Mouse (Mus musculus): ENCODE measurements around the gene Il12a.

Gene Il12a

DNA sequence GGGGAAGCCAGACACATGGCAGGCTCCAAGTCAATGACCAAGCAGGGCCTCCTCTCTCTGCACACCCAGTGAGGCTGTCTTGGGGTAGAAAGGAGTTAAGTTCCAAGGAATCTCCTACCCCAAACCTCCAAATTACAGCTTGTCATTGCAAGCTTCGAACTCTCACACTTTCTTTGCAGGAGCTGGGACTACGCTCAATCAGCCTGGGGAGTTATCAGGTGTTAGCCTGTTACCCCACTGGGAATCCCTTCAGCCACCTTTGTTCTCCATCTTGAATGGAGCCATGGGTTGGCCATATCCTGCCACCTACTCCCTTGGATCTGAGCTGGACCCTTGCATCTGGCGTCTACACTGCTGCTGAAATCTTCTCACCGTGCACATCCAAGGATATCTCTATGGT is at the start of gene Il12a:
Il12a (plus strand) TSS at position 301 of the 400 bp plus-strand sequence.
- no peak for DNase-seq (ENCODE audit: extremely low read depth, insufficient read length, low spot score)

DNA sequence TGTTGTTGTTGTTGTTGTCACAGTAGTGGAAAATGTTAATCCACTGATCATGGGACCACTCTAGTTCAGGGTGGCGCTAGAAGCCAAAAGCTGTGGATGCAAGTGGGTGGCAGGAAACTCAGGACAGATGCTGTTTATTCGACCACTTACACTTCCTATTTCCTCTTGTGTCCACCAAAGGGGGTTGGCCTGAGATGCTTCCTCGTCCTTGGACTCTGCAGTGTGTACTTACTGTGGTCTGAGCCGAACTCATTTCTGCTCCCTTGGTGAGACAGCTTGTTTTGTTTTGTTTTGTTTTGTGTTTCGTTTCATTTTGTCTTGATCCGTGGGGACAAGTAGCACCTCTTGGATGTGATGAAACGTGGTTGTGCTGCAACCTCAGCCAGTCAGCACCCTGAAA is 47.5 kb upstream of the Il12a start:
- no peak for DNase-seq (ENCODE audit: extremely low read depth, insufficient read length, low spot score)

DNA sequence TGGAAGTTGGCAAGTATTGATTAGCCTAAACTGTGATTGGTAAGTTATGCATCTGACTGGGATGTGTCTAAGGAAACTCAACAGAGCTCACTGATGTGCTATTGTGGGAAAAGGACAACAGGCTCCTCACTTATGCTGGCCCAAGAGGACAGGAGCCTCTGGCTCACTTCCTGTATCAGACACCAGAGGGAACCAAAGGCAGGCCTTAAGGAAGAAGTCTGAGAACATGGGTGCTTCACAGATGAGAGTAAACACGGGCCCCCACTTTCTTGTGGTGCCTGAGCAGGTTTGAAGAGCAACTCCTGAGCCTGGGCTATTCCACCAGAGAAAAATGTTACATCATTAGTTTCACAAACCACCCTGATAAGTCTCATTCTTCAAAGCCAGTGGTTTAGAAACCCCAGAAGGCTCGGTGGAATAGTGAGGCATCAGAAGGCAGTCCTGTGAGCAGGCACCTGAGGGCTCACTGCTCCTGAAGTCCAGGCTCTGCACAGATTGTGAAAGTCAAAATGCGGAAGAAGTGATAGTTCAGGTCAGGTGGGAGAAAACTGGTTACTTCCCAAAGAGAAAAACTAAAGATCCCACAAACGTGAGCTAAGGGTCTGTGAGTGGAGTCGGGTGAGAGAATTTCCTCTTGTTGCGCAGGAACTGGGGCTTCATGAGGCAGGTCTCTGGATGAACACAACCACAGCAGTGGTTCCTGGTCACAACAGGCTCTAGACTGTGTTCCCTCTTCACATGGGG is 43.9 kb upstream of the Il12a start:
- no peak for DNase-seq (ENCODE audit: extremely low read depth, insufficient read length, low spot score)

DNA sequence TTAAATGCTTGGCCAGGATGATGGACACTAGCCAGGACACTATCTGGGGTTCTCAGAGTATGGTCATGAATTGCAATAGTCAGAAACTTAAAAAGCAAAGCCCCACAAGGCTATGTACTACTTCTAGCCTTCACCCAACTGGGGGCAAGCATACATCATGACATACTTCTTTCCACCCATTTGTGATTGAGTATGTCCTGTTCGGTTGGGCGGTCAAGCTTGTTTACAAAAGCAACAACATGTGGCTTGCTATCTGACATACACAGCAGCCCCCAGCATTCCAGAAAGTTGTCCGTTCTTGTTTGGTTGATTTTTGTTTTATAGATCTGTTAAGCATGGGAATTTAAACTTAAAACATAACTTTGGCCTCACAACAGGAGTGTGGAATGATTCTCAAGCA is 43.2 kb upstream of the Il12a start:
- no peak for DNase-seq (ENCODE audit: extremely low read depth, insufficient read length, low spot score)

- no peak for DNase-seq (ENCODE audit: extremely low read depth, insufficient read length, low spot score)
Observed at GRCm38 (mm10) chr3:68650251-68650650, 40.2 kb upstream of the Il12a start.

DNA sequence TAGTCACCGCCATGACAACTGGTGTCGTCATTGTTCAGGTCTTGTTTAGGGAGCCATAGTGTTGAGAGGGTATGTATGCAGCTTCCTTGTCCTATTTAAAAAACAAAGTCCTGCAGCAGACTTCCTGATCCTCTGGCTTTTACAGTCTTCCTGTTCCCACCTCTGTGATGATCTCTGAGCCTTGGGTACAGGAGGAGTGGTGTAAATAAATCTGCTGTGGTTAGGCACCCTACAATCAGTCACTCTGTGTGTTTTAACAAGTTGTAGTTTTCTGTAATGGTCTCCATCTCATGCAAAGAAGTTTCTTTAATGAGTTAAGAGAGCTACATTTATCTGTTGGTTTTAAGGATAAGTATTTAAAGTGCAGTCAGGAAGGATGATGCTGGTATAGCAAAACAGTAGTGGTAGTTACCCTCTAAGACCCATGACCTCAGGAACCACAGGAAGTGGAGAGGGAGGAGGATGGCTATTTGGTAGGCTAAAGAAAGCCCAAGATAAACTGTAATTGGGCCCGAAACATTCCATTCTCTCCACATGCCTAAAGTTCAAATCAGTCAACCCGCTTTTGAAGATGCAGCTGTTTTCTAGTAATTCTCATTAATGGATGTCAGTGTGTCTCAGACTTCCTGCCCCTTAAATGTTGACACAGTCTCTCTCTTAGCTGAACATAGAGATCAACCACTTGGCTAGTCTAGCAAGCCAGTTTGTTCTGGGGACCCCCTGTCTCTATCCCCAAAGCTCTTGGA is 33.7 kb upstream of the Il12a start:
- no peak for DNase-seq (ENCODE audit: extremely low read depth, insufficient read length, low spot score)

DNA sequence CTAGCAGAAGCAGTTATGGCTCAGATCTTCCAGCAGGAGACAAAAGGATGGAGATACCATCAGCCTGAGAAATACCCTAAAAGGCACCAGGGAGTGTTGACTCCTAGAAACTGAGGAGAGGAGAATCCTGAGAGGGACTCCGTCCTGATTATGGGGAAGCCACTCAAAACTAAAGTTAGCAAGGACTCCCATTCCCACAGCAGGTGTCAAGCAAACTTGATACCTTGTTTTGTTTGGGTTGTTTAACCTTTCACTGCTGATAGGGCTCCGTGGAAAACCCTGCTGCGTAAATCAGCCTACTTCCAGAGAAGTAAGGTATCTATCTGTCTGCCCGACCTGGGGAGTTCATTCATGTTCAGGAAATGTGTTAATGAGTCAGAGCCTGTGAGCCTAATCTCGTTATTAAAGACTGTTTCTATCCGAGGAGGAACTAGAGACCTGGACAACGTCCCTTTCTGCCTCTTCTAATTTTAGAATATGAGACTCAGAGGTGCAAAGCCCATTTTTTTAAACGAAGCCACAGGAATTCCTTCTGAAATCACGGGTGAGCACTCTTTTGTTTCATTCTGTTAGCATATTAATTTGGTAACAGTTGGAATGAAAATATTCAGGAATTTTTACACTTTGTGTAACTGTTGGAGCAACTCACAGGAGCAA is 32.7 kb upstream of the Il12a start:
- DNase-seq (ENCODE audit: extremely low read depth, insufficient read length, low spot score) = no peak

DNA sequence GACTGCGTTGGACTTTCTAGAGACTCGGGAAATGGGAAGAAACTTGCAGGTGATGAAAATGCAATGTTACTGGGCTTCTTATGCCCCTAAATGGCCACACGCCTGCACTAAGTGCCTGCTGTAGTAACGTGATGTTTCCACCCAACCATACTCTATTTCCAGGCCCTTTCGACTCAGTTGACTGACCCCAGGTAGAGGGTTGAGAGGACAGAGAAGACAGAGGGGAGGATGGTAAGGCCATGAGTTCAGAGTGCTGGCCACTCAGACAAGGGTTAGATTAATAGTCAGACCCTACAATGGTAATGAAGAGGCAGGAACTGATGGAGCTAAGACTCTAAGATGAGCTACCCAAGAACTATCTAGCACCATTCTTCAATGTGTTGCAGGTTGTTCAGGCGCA is 30.4 kb upstream of the Il12a start:
- DNase-seq (ENCODE audit: extremely low read depth, insufficient read length, low spot score) = no peak

DNA sequence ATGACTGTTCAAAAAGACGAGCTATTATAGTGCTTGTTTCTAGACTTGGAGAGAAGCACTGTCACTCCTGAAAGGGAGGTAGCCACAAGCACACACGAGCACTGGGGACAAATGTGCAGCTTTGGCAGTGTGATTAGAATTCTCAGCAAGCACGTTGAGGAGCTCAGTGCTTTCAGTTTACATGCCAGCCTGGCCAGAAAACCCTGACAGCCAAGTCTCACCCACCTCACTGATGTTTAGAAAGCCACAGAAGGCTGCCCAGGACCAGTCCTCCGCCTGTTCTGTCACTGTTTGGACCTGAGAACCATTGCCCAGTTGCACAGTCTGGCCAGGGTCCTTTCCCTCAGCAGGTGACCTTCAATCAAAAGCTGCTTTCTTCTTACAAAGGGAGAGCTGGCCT is 29.9 kb upstream of the Il12a start:
- no peak for DNase-seq (ENCODE audit: extremely low read depth, insufficient read length, low spot score)

GRCm38 (mm10) chr3:68662386-68662785 is 28.1 kb upstream of the Il12a start:
- DNase-seq (ENCODE audit: extremely low read depth, insufficient read length, low spot score) = no peak

GRCm38 (mm10) chr3:68664337-68664736 is 26.1 kb upstream of the Il12a start:
- DNase-seq (ENCODE audit: extremely low read depth, insufficient read length, low spot score) = no peak

GRCm38 (mm10) chr3:68666377-68666776 is 24.1 kb upstream of the Il12a start:
- no peak for DNase-seq (ENCODE audit: extremely low read depth, insufficient read length, low spot score)

DNA sequence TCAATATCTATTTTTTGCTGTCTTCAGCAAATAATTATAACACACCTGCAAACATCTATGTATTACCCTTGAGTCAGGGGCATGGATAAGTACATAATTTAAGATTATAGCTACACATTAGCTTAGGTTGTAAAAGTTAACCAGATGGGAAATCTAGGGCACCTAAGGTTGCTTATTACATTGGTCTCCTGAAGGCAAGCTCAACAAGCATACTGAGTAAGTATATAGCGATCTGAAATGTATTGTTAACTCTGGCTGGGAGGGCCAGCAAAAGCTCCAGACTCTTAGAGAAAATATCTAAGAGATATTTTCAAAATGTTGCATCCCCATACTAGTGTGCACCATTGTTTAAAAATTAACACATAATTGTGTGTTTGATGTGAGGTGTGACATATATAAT is 22.6 kb upstream of the Il12a start:
- DNase-seq (ENCODE audit: extremely low read depth, insufficient read length, low spot score) = no peak

DNA sequence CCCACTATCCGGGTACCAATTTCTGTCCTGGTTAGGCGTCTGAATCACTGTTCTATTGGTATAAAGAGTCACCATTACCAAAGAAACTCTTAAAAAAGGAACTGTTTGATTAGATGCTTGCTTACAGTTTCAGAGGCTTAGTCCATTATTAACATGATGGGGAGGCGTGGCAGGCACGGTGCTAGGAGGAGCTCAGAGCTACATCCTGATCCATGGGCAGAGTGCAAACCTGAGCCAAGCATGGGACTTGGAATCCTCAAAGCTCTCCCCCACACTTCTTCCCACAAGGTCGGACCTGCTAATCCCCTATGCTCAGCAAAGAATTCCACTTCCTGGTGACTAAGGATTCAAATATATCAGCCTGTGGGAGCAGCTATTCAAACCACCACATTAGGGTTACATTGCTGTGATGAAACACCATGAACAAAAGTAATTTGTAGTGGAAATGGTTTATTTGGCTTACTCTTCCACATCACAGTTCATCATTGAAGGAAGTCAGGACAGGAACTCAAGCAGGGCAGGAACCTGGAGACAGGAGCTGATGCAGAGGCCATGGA is 20.9 kb upstream of the Il12a start:
- DNase-seq (ENCODE audit: extremely low read depth, insufficient read length, low spot score) = peak; percentile 56

GRCm38 (mm10) chr3:68674721-68675120 is 15.7 kb upstream of the Il12a start:
- no peak for DNase-seq (ENCODE audit: extremely low read depth, insufficient read length, low spot score)

- no peak for DNase-seq (ENCODE audit: extremely low read depth, insufficient read length, low spot score)
Observed at GRCm38 (mm10) chr3:68675216-68675835, 15.1 kb upstream of the Il12a start.

DNA sequence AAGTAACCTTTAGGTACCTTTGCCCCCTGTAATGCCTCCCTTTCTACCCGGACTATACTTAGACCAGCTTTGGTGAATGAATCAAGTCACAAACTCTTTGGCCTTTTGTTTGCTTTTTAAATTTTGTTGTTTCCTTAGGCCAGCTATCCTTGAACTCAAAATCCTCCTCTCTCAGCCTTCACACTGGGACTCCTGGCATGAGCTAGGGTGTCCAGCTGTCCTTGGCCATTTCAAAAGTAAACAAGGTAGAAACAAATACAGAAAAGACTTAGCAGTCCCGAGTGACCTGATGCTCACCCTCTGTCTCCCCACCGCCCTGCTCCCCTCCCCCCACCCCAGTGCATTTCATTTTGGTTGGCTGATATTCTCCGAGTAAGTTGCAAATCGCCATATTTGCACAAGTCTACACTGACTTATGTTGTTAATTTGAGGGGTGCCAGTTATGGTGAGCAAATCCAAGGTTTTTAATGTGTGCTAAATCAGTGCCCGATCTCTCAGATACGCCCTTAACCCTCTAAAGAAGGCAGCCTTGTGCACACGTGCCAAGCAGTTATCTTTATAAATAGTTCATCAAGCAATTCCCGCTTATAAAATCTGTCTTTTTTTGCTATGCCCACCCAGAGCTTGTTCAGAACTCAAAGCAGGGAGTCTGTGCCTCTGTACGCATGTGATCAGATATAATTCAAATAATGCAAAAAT is 14.3 kb upstream of the Il12a start:
- DNase-seq (ENCODE audit: extremely low read depth, insufficient read length, low spot score) = no peak

- DNase-seq (ENCODE audit: extremely low read depth, insufficient read length, low spot score) = peak; percentile 87
Observed at GRCm38 (mm10) chr3:68676831-68677303, 13.6 kb upstream of the Il12a start.

GRCm38 (mm10) chr3:68678805-68679585 is 11.4 kb upstream of the Il12a start:
- no peak for DNase-seq (ENCODE audit: extremely low read depth, insufficient read length, low spot score)
